Mouse (Mus musculus) kidney, adult 9 months (tissue): ENCODE data around the gene Pdcd11.

Source experiments
- DNase-seq: peaks from one replicate; pipeline ENCODE4 v3.0.0; 2022

Gene Pdcd11

DNA sequence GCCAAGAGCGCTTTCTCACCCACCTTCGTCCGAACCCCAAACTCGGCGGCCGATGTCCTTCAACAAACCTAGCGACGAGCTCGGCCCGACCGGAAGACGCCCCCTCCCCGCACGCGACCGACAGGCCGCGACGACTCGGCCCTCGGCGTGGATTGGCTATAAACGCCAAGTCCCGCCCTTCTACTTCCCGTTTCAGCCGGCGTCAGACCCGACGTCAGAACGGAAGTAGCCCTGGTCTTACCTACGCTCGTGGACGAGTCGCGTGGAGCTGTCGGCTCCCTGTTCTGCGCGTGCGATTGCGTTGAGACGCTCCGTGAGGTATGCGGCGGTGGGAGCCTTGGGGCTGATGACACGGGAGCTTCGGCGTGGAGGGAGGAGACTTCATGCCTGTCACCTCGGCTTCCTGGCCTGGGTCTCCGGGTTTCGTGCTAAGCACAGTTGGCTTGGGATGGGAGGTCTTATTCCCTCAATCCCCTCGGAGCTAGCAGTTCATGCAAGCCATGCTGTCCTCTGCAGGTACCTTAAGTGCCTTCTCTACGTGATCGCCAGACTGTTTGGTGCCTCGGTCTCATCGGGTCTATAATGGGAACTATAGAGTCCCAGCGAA lies at the start of gene Pdcd11, which contains the start of gene Usmg5:
Gene Pdcd11 (plus strand): TSS at position 219 of the 607 bp plus-strand sequence.
Gene Usmg5 (minus strand): TSS at position 98 of the 607 bp plus-strand sequence.
- peak; percentile 96 for DNase-seq

DNA sequence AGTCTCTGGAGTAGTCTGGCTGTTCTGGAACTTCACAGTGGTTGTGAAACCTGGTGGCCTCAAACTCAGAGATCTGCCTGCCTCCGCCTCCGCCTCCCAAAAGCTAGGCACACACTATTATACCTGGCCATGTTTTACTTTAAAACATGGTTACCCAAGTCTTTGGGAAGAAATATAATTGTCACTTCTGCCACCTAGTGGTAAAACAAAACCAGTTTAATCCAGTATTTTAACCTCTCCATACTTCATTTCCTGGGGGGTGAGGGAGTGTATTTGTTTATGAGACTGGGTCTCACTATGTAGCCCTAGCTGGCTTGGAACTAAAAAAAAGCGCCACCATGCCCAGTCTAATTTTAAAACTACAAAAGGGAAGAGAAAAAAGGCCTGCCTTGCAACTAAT lies 47.0 kb upstream of the Pdcd11 start:
- no peak for DNase-seq

DNA sequence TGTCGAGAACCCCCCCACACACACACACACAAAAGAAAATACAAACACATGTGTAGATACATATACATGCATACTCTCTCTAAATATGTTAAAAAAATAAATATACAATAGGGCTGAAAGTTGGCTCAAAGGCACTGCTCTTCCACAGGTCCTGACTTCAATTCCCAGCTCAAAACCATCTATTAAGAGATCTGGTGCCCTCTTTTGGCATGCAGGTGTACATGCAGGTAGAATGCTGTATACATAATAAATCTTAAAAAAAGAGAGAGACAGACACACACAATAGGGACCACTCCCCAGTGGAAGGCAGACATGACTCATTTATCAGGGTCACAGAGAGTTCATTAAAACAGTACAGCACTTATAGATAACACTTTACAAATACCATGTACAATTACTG lies 44.2 kb upstream of the Pdcd11 start:
- DNase-seq: no peak

- no peak for DNase-seq
Measured at GRCm38 (mm10) chr19:47047236-47047833, 43.2 kb upstream of the Pdcd11 start.

- no peak for DNase-seq
Measured at GRCm38 (mm10) chr19:47049061-47049460, 41.5 kb upstream of the Pdcd11 start.

GRCm38 (mm10) chr19:47049840-47050239 lies 40.7 kb upstream of the Pdcd11 start:
- DNase-seq: no peak

DNA sequence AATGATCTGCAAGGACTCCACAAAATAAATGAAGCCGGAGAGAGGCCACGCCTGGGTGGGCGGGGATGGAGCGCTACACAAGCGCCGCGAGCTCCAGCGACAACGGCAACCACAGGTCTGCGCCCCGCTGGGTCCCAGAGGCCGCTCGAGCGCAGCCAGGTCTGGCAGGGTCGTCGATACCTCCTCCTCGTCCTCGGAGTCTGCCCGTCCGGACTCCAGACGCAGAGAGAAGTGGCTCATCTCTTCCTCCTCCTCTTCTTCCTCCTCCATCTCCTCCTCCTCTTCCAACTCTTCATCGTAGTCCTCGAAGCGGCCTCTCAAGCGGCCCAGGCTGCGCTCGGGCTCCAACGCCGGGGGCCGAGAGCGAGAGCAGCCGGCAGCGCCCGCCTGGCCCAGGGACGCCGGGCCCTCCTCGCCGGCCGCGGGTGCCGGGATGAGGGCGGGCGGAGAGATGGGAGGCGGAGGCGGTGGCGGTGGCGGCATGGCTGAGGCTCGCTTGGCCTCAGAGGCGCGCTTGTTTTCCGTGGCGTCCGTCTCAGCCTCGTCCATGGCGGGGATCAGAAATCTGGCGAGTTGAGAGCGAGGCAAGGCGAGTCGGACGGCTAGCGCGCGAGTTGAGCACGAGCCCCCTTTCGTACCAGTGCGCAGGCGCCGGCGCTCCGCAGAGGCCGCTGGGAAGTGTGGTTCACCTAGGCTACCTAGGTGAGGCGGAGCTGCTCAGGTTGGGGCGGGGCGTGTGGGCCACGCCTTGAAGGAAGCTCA lies 40.1 kb upstream of the Pdcd11 start, which contains the start of gene Pcgf6:
Gene Pcgf6 (minus strand): TSS at position 636 of the 762 bp plus-strand sequence.
- peak; percentile 85 for DNase-seq

DNA sequence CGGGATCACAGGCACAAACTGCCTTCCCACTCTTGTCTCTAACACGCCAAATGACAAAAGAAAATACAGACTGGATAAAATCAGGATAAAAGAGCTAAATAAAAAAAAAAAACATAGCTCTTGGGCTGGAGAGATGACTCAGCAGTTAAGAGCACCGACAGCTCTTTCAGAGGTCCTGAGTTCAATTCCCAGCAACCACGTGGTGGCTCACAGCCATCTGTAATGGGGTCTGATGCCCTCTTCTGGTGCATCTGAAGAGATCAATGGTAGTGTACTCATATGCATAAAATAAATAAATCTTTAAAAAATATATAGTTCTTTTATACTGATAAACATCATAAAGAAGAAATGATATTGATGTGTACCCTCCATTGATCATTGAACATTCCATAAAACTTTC lies 37.6 kb upstream of the Pdcd11 start:
- no peak for DNase-seq

DNA sequence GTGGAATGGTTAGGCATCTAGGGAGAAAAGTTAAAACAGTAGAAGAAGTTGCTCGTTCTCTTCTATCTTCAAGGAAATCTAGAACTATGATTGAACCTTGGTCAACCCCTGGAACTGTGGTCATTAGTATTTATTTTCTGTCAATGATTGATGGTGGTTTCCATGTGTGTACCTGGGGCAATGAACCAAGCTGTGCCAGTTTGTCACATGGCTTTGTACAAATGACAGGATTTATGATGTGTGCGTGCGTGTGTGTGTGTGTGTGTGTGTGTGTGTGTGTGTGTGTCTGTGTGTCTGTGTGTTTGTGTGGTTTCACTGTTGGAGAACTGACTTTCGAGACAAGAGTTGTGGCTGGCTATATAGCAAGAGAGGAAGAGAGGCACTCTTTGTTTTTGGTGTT lies 37.1 kb upstream of the Pdcd11 start:
- peak; percentile 87 for DNase-seq

GRCm38 (mm10) chr19:47057684-47058083 lies 32.9 kb upstream of the Pdcd11 start:
- DNase-seq: no peak

- DNase-seq: no peak
Measured at GRCm38 (mm10) chr19:47065860-47066259, 24.7 kb upstream of the Pdcd11 start.

DNA sequence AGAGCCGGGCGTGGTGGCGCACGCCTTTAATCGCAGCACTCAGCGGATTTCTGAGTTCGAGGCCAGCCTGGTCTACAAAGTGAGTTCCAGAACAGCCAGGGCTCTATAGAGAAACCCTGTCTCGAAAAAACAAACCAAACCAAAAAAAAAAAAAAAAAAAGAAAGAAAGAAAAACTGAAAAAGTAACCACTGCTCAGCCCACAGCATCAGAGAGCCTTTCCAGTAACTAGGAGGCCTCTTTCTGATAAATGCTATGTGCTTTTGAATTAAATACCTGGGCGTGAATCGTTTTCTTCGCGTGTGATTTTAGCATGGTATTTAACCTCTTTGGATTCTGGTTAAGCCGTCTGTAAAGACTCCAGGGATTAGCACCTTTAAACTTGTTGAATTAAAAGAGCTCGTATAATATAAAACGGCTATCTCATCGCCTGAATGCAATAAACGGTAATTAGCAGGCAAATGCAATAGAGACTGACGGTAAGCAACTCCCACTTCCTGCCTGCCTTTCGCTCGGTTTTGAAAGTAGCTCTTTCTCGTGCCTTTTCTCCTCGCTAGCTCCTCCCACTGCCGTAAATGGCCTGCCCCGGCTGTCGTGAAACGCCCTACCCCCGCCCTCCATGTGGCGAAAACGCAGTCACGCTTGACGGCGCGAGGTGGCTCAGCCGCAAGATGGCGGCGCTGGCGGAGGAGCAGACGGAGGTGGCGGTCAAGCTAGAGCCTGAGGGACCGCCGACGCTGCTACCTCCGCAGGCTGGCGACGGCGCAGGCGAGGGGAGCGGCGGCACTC lies 23.3 kb upstream of the Pdcd11 start, which contains the start of gene Taf5:
Gene Taf5 (plus strand): TSS at position 651 of the 787 bp plus-strand sequence.
- DNase-seq: peak; percentile 98

DNA sequence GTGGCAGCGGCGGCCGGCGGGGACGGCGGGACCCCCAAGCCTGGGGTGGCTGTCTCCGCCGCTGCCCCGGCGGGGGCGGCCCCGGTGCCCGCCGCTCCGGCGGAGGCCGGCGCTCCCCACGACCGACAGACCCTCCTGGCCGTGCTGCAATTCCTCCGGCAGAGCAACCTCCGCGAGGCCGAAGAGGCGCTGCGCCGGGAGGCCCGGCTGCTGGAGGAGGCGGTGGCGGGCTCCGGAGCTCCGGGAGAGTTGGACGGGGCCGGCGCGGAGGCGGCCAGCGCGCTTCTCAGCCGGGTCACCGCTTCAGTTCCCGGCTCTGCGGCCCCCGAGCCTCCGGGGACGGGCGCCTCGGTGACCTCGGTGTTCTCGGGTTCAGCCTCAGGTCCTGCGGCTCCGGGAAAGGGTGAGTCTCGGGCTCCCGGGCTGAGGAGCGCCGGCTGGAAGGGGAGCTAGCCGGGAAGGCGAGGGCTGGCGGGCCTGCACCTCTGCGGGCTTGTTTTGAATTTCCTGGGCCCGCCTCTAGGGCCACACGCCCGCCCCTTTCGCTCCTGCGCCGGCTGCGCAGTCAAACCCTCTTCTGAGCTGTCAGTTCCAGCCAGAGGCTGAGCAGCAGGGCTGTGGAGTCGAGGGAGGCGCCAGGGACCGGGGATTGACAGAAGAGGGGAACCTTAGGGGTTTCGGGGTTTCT lies 22.5 kb upstream of the Pdcd11 start:
- DNase-seq: peak; percentile 88

DNA sequence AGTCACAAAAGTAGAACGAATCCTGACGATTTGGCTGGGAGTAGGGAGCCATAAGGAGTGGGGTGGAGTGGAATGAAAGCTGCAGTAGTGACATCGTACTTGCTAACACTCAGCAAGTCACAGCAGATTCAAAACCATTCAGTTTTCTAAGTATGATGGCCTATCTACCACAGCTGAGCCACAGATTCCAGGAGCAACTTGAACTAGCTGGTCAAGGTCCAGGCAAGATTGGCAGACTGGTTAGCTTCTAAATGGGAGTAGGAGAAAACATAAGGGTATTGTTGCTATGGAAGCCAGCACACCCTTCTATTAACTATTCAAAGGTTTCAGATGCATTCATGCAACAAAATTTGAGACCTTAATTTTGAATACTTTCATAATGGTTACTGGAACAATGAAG lies 2.3 kb upstream of the Pdcd11 start:
- DNase-seq: peak; percentile 71

GRCm38 (mm10) chr19:47089718-47090525 lies 646 bp upstream of the Pdcd11 start:
- peak; percentile 65 for DNase-seq

- DNase-seq: no peak
Measured at GRCm38 (mm10) chr19:47101080-47101479, 10.5 kb downstream of the Pdcd11 start.

- DNase-seq: no peak
Measured at GRCm38 (mm10) chr19:47104641-47105271, 14.2 kb downstream of the Pdcd11 start.

DNA sequence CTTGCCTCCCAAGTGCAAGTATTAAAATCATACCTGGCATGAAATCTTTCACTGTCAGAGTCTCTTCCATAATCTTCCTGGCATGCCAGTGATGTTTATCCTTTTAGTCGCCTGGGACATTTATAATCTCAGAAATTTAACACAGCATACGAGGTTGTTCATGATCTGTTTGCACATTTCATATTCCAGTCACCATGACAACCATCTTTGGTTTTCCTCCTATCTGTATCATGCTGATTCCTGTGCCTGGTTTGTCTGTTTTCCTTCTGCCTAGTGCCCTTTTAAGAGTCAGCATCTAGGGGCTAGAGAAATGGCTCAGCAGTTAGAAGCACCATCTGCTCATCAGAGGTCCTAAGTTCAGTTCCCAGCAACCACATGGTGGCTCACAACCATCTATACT lies 28.1 kb downstream of the Pdcd11 start:
- DNase-seq: no peak

GRCm38 (mm10) chr19:47121054-47121453 lies 30.5 kb downstream of the Pdcd11 start:
- peak; percentile 33 for DNase-seq

DNA sequence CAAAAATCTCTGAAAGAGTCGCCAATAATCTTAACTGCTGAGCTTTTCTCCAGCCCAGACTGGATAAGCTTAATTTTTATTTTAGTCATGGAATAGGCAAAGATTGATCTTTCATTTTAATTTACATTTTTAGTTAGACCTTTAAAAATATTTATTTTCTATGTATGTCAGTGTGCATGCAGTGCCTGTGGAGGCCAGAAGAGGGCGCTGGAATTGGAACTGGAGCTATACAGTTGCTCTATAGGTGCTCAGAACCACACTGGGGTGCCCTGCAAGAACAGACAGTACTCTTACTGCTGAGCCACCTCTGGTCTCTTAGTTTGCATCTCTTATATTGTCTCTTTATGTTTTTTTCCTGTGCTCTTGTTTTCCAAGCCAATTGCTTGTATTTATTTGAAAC lies 32.2 kb downstream of the Pdcd11 start:
- DNase-seq: peak; percentile 19

DNA sequence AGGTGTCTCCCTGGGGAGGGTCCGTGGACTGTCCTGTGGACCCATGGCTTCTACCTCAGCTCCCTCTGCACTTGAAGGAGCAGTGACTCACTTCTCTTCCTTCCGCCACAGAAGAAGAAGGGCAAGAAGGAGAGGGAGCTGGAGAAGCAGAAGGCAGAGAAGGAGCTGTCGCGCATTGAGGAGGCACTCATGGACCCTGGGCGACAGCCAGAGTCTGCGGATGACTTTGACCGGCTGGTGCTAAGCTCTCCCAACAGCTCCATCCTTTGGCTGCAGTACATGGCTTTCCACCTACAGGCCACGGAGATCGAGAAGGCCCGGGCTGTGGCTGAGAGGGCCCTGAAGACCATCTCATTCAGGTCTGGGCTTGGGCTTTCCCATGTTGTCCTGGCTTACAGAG lies 37.6 kb downstream of the Pdcd11 start:
- DNase-seq: no peak
